Mouse (Mus musculus) hindbrain, embryonic 11.5 days (tissue): ENCODE measurements around the gene Sapcd2. TPM values are rescaled to one million over a fixed set of nuclear protein-coding genes. Genes with fewer than 3 reads are reported as not detected.

Source experiments
- ATAC-seq: fragments of 200-750 bp; cut with Nextera tagmentation; 2 replicates; pipeline ENCODE4 v1.8.0; 2017; ENCODE audit warnings: mild to moderate bottlenecking, moderate TSS enrichment, moderate library complexity; ENCODE audit not compliant: low FRiP score
- DNase-seq: peaks from one replicate; pipeline ENCODE4 v3.0.0-alpha.2; 2015; ENCODE audit warnings: low spot score
- H3K27ac ChIP-seq: fragments of 300-500 bp; sonication (generic); 2 replicates; pipeline ENCODE4 v1.5.1; 2014; ENCODE audit warnings: mild to moderate bottlenecking, low read depth, low read length
- H3K27me3 ChIP-seq: fragments of 300-500 bp; sonication (generic); 2 replicates; pipeline ENCODE4 v1.6.1; 2014; ENCODE audit warnings: mild to moderate bottlenecking, low read length, moderate library complexity, mixed read lengths; ENCODE audit not compliant: control insufficient read depth, insufficient read depth
- H3K36me3 ChIP-seq: fragments of 300-500 bp; sonication (generic); 2 replicates; pipeline ENCODE4 v1.6.1; 2014; ENCODE audit warnings: mild to moderate bottlenecking, low read length, moderate library complexity, mixed read lengths; ENCODE audit not compliant: control insufficient read depth, insufficient read depth
- H3K4me1 ChIP-seq: fragments of 300-500 bp; sonication (generic); replicated peaks from 2 replicates; pipeline ENCODE4 v1.6.1; 2014; ENCODE audit warnings: low read length, mixed read lengths; ENCODE audit not compliant: control insufficient read depth, insufficient read depth
- H3K4me2 ChIP-seq: fragments of 300-500 bp; sonication (generic); replicated peaks from 2 replicates; pipeline ENCODE4 v1.6.1; 2014; ENCODE audit warnings: mild to moderate bottlenecking, low read depth, low read length
- H3K4me3 ChIP-seq: fragments of 300-500 bp; sonication (generic); 2 replicates; pipeline ENCODE4 v1.5.1; 2014; ENCODE audit warnings: low read depth, low read length
- H3K9ac ChIP-seq: fragments of 300-500 bp; sonication (generic); 2 replicates; pipeline ENCODE4 v1.6.1; 2014; ENCODE audit warnings: low read depth, low read length
- H3K9me3 ChIP-seq: fragments of 300-500 bp; sonication (generic); 2 replicates; pipeline ENCODE4 v1.6.1; 2016; ENCODE audit warnings: low read length; ENCODE audit not compliant: control insufficient read depth
- WGBS: fragments of 180-500 bp; shearing (Covaris S2); extraction: QIAGEN DNeasy Blood & Tissue Kit; methylation state at CpG from one replicate; pipeline ENCODE4 v1.1.7; 2014; 5-methylcytosine and 5-hydroxymethylcytosine counted together
- polyA plus RNA-seq: library from polyadenylated mRNA; unstranded; fragments of >200 nt; fragmentation: Nextera tagmentation; extraction: Ambion mirVana; gene quantifications from 2 replicates; pipeline ENCODE4 v1.2.1, GENCODE M21; 2014

The Sapcd2 gene
- polyA plus RNA-seq, 1 experiment from 2014 or later = 41.0 TPM

- DNase-seq (no peak), ATAC-seq (no peak)
- H3K27ac ChIP-seq = no peak overlapping the region
- H3K4me3 ChIP-seq = no peak overlapping the region
- no peak overlapping the region for H3K4me2 ChIP-seq
- H3K4me1 ChIP-seq = peaks cover 5% of the 10 kb centered on the region; the same call in 1 of the 2 replicates
- peaks cover 45% of the 10 kb centered on the region for H3K27me3 ChIP-seq
- no peaks in the 10 kb centered on the region for H3K9me3 ChIP-seq
- 32% methylated on average over 3 of the region's 3 CpGs for WGBS
- no peaks in the 10 kb centered on the region for H3K36me3 ChIP-seq
- H3K9ac ChIP-seq = no peak overlapping the region
Observed at GRCm38 (mm10) chr2:25394281-25395221, 22.4 kb downstream of the Sapcd2 start.

GRCm38 (mm10) chr2:25395721-25396596 is 23.8 kb downstream of the Sapcd2 start, which contains the start of gene Entpd2:
TSS of gene Entpd2 (plus strand) at chr2:25395874.
- Histone ChIP-seq H3K27ac (no peak within 1 kb of the TSS), H3K4me1 (peaks cover 5% of the 10 kb centered on the region; the same call in 1 of the 2 replicates), H3K9ac (peak within 1 kb of the TSS; percentile 44; the same call in 1 of the 2 replicates), H3K36me3 (no peaks in the 10 kb centered on the region), H3K4me2 (peak within 1 kb of the TSS; percentile 71), H3K4me3 (peak within 1 kb of the TSS; percentile 34), H3K9me3 (no peaks in the 10 kb centered on the region), H3K27me3 (peaks cover 57% of the 10 kb centered on the region)
- 2% methylated on average over 54 of the region's 57 CpGs for WGBS
- DNase-seq = peak; percentile 48
- no peak for ATAC-seq

GRCm38 (mm10) chr2:25396597-25396983 is 24.5 kb downstream of the Sapcd2 start:
- DNase-seq (no peak), ATAC-seq (no peak)
- no peaks in the 10 kb centered on the region for H3K9me3 ChIP-seq
- no peak overlapping the region for H3K4me2 ChIP-seq
- no peaks in the 10 kb centered on the region for H3K36me3 ChIP-seq
- no peak overlapping the region for H3K27ac ChIP-seq
- H3K9ac ChIP-seq = no peak overlapping the region
- WGBS = 27% methylated on average over 3 of the region's 3 CpGs
- peaks cover 5% of the 10 kb centered on the region; the same call in 1 of the 2 replicates for H3K4me1 ChIP-seq
- H3K27me3 ChIP-seq = peaks cover 61% of the 10 kb centered on the region
- no peak overlapping the region for H3K4me3 ChIP-seq

GRCm38 (mm10) chr2:25397010-25397409 is 24.9 kb downstream of the Sapcd2 start:
- no peak overlapping the region for H3K27ac ChIP-seq
- no peak for ATAC-seq
- H3K4me1 ChIP-seq = peaks cover 5% of the 10 kb centered on the region; the same call in 1 of the 2 replicates
- H3K27me3 ChIP-seq = peaks cover 61% of the 10 kb centered on the region
- no peak overlapping the region for H3K4me2 ChIP-seq
- H3K36me3 ChIP-seq = no peaks in the 10 kb centered on the region
- WGBS = 57% methylated on average over 1 of the region's 1 CpGs
- no peak for DNase-seq
- H3K9me3 ChIP-seq = no peaks in the 10 kb centered on the region
- no peak overlapping the region for H3K4me3 ChIP-seq
- no peak overlapping the region for H3K9ac ChIP-seq

- no peak for ATAC-seq
- Histone ChIP-seq H3K9me3 (no peaks in the 10 kb centered on the region), H3K27ac (no peak overlapping the region), H3K4me1 (peaks cover 5% of the 10 kb centered on the region; the same call in 1 of the 2 replicates), H3K27me3 (peaks cover 61% of the 10 kb centered on the region), H3K4me3 (no peak overlapping the region), H3K9ac (no peak overlapping the region), H3K36me3 (no peaks in the 10 kb centered on the region), H3K4me2 (no peak overlapping the region)
- WGBS = 90% methylated on average over 7 of the region's 7 CpGs
- no peak for DNase-seq
Observed at GRCm38 (mm10) chr2:25398065-25398464, 25.9 kb downstream of the Sapcd2 start.

GRCm38 (mm10) chr2:25399051-25399450 is 26.9 kb downstream of the Sapcd2 start, which contains the start of gene Npdc1:
TSS of gene Npdc1 (plus strand) at chr2:25399351.
- no peaks in the 10 kb centered on the region for H3K9me3 ChIP-seq
- H3K27me3 ChIP-seq = peaks cover 63% of the 10 kb centered on the region
- WGBS = 62% methylated on average over 8 of the region's 8 CpGs
- ATAC-seq (no peak), DNase-seq (no peak)
- peaks cover 5% of the 10 kb centered on the region; the same call in 1 of the 2 replicates for H3K4me1 ChIP-seq
- H3K4me2 ChIP-seq = no peak within 1 kb of the TSS
- H3K36me3 ChIP-seq = no peaks in the 10 kb centered on the region
- no peak within 1 kb of the TSS for H3K27ac ChIP-seq
- no peak within 1 kb of the TSS for H3K9ac ChIP-seq
- no peak within 1 kb of the TSS for H3K4me3 ChIP-seq

GRCm38 (mm10) chr2:25400291-25400690 is 28.2 kb downstream of the Sapcd2 start:
- ATAC-seq = no peak
- no peak overlapping the region for H3K27ac ChIP-seq
- peaks cover 5% of the 10 kb centered on the region; the same call in 1 of the 2 replicates for H3K4me1 ChIP-seq
- no peaks in the 10 kb centered on the region for H3K9me3 ChIP-seq
- H3K27me3 ChIP-seq = peaks cover 53% of the 10 kb centered on the region
- 20% methylated on average over 16 of the region's 16 CpGs for WGBS
- peak overlapping the region; percentile 19; the same call in 1 of the 2 replicates for H3K4me2 ChIP-seq
- H3K4me3 ChIP-seq = no peak overlapping the region
- no peaks in the 10 kb centered on the region for H3K36me3 ChIP-seq
- H3K9ac ChIP-seq = no peak overlapping the region
- no peak for DNase-seq

- WGBS = 3% methylated on average over 17 of the region's 17 CpGs
- Histone ChIP-seq H3K27me3 (peaks cover 48% of the 10 kb centered on the region), H3K4me1 (peaks cover 4% of the 10 kb centered on the region; the same call in 1 of the 2 replicates), H3K4me2 (peak overlapping the region; percentile 19; the same call in 1 of the 2 replicates), H3K9me3 (no peaks in the 10 kb centered on the region), H3K36me3 (no peaks in the 10 kb centered on the region), H3K4me3 (peak overlapping the region; percentile 10; the same call in 1 of the 2 replicates), H3K9ac (no peak overlapping the region), H3K27ac (no peak overlapping the region)
- DNase-seq (peak; percentile 60), ATAC-seq (no peak)
Observed at GRCm38 (mm10) chr2:25400764-25401163, 28.6 kb downstream of the Sapcd2 start.
